Mouse (Mus musculus) liver, adult 2 months (tissue): Measurements from ENCODE around the gene Hmbs. TPM values are rescaled to one million over a fixed set of nuclear protein-coding genes. Genes with fewer than 3 reads are reported as not detected.
"Not testable (repeated sequence)": the region's sequence is repeated elsewhere in the genome, so short reads cannot be mapped to it uniquely, and the experiment has no call there.

ENCODE experiments used
- DNase-seq: peaks from one replicate; pipeline ENCODE4 v3.0.0-alpha.2; 2011; ENCODE audit warnings: low read depth, low spot score; ENCODE audit errors: extremely low read depth
- H3K27ac ChIP-seq: fragments of 200-500 bp; replicated peaks from 2 replicates; pipeline ENCODE4 v1.5.1; 2012; ENCODE audit warnings: low read depth, mild to moderate bottlenecking, control low read depth, inconsistent platforms, low read length; ENCODE audit not compliant: insufficient read depth
- H3K27me3 ChIP-seq: fragments of 200-500 bp; 2 replicates; pipeline ENCODE4 v1.6.1; 2012; ENCODE audit warnings: mild to moderate bottlenecking, moderate library complexity, low read length, inconsistent platforms; ENCODE audit not compliant: control insufficient read depth, insufficient read depth
- H3K36me3 ChIP-seq: fragments of 200-500 bp; 2 replicates; pipeline ENCODE4 v1.6.1; 2012; ENCODE audit warnings: low read length, inconsistent platforms; ENCODE audit not compliant: control insufficient read depth, insufficient read depth
- H3K4me1 ChIP-seq: fragments of 200-500 bp; 2 replicates; pipeline ENCODE4 v1.6.1; 2011; ENCODE audit warnings: low read length; ENCODE audit not compliant: control insufficient read depth, insufficient read depth
- H3K4me3 ChIP-seq: fragments of 200-500 bp; 2 replicates; pipeline ENCODE4 v1.5.1; 2011; ENCODE audit warnings: low read depth, mild to moderate bottlenecking, control low read depth, low read length, moderate library complexity; ENCODE audit not compliant: insufficient read depth
- H3K79me2 ChIP-seq: fragments of 200-500 bp; 2 replicates; pipeline ENCODE4 v1.6.1; 2012; ENCODE audit warnings: inconsistent platforms, mild to moderate bottlenecking, low read length, moderate library complexity; ENCODE audit not compliant: control insufficient read depth, insufficient read depth
- H3K9ac ChIP-seq: fragments of 200-500 bp; 2 replicates; pipeline ENCODE4 v1.6.1; 2012; ENCODE audit warnings: low read depth, mild to moderate bottlenecking, control low read depth, inconsistent platforms, low read length
- CTCF ChIP-seq: fragments of 200-500 bp; IDR thresholded peaks from 2 replicates; pipeline ENCODE4 v1.5.1; 2011; ENCODE audit warnings: low read depth, low read length, control low read depth
- POLR2A ChIP-seq: fragments of 200-500 bp; IDR thresholded peaks from 2 replicates; pipeline ENCODE4 v1.6.1; 2011; ENCODE audit warnings: low read length, control low read depth; ENCODE audit not compliant: insufficient read depth; ENCODE audit errors: extremely low read depth
- WGBS: fragments of 180-500 bp; shearing (Covaris S2); methylation state at CpG from one replicate; pipeline ENCODE4 v1.1.7; 2018; 5-methylcytosine and 5-hydroxymethylcytosine counted together
- polyA plus RNA-seq: library from polyadenylated mRNA; depleted of rRNA; stranded (reverse); fragments of >200 nt; gene quantifications from 2 replicates; pipeline ENCODE4 v1.2.3, GENCODE M21; 2012
- total RNA-seq: library from RNA; depleted of rRNA; stranded (reverse); fragments of >200 nt; gene quantifications from 2 replicates; pipeline ENCODE4 v1.2.3, GENCODE M21; 2014

Gene Hmbs
- total and polyA plus RNA-seq, 2 experiments: 58.8 to 61.3 TPM

- Histone ChIP-seq H3K27ac (peak overlapping the region; percentile 82), H3K4me3 (peak overlapping the region; percentile 78), H3K79me2 (peaks cover 8% of the 10 kb centered on the region; the same call in 1 of the 2 replicates), H3K4me1 (peaks cover 3% of the 10 kb centered on the region; the same call in 1 of the 2 replicates), H3K36me3 (peaks cover 10% of the 10 kb centered on the region; the same call in 1 of the 2 replicates), H3K27me3 (no peaks in the 10 kb centered on the region), H3K9ac (peak overlapping the region; percentile 83)
- TF ChIP-seq CTCF (no peak), POLR2A (0 out of 2 replicates have a peak, but pooled peaks have one; percentile 50)
- WGBS: under 1% methylated on average over 38 of the region's 38 CpGs
- peak; percentile 90 for DNase-seq
These were observed 17.5 kb downstream of the Hmbs start for GRCm38 (mm10) chr9:44326371-44327063.

- Histone ChIP-seq H3K36me3 (peaks cover 7% of the 10 kb centered on the region; the same call in 1 of the 2 replicates), H3K4me1 (peaks cover 4% of the 10 kb centered on the region; the same call in 1 of the 2 replicates), H3K9ac (peak within 1 kb of the TSS; percentile 83), H3K4me3 (peak within 1 kb of the TSS; percentile 78), H3K27ac (peak within 1 kb of the TSS; percentile 82), H3K79me2 (peaks cover 8% of the 10 kb centered on the region; the same call in 1 of the 2 replicates), H3K27me3 (no peaks in the 10 kb centered on the region)
- DNase-seq: peak; percentile 66
- TF ChIP-seq POLR2A (no peak), CTCF (no peak)
- 1% methylated on average over 12 of the region's 12 CpGs for WGBS
These were observed 18.2 kb downstream of the Hmbs start, which contains the start of gene Dpagt1 for GRCm38 (mm10) chr9:44325768-44326370. Dpagt1 (plus strand) TSS chr9:44326019.

- not testable (repeated sequence) for H3K36me3 ChIP-seq, H3K4me3 ChIP-seq, H3K27me3 ChIP-seq, H3K79me2 ChIP-seq, H3K9ac ChIP-seq, DNase-seq, H3K4me1 ChIP-seq
- WGBS: 73% methylated on average over 7 of the region's 8 CpGs
- peak overlapping the region; percentile 82; the same call in 1 of the 2 replicates for H3K27ac ChIP-seq
These were observed 18.8 kb downstream of the Hmbs start for GRCm38 (mm10) chr9:44325032-44325767.

DNA sequence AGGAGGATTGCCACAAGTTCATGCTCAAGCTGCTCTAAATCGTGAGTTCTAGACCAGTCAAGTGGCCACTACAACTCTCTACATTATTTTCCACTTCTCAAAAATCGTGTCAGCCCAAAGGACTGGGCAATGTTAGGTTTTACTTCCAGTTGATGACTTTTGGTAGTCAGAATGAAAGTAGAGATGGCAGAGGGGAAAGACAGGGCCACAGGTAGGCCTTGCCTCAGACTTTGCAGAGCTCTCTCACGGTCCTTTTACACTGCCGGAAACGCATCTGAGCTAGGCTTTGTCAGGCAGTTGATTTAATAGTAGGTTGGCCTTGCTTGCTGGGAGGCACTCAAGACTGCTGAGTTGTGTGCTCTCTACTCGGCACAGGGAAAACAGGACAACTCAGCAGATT, 19.9 kb downstream of the Hmbs start:
- Histone ChIP-seq H3K79me2 (peaks cover 16% of the 10 kb centered on the region), H3K4me1 (peaks cover 8% of the 10 kb centered on the region; the same call in 1 of the 2 replicates), H3K27me3 (no peaks in the 10 kb centered on the region), H3K36me3 (peaks cover 5% of the 10 kb centered on the region; the same call in 1 of the 2 replicates), H3K4me3 (no peak overlapping the region), H3K27ac (no peak overlapping the region), H3K9ac (no peak overlapping the region)
- DNase-seq: no peak
- 90% methylated on average over 6 of the region's 6 CpGs for WGBS
- TF ChIP-seq CTCF: no peak
- no peak for TF ChIP-seq POLR2A

DNA sequence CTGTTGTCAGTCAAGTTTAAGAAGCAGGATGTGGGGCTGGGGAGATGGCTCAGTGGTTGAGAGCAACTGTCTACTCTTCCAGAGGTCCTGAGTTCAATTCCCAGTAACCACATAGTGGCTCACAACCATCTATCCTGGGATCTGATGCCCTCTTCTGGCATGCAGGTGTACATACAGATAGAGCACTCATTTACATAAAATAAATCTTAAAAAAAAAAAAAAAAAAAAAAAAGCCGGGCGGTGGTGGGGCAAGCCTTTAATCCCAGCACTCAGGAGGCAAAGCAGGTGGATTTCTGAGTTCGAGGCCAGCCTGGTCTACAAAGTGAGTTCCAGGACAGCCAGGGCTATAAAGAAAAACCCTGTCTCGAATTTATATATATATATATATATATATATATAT, 20.4 kb downstream of the Hmbs start:
- DNase-seq, H3K27me3 ChIP-seq, H3K9ac ChIP-seq, H3K4me1 ChIP-seq, H3K4me3 ChIP-seq, H3K36me3 ChIP-seq, H3K27ac ChIP-seq: not testable (repeated sequence)
- WGBS: 85% methylated on average over 3 of the region's 4 CpGs
- H3K79me2 ChIP-seq: peaks cover 16% of the 10 kb centered on the region

GRCm38 (mm10) chr9:44320799-44321133, 23.3 kb downstream of the Hmbs start:
- WGBS: 11% methylated on average over 6 of the region's 6 CpGs
- no peaks in the 10 kb centered on the region for H3K27me3 ChIP-seq
- H3K4me3 ChIP-seq: 0 out of 2 replicates have a peak overlapping the region, but pooled peaks have one; percentile 13
- peak overlapping the region; percentile 51 for H3K9ac ChIP-seq
- peaks cover 18% of the 10 kb centered on the region for H3K79me2 ChIP-seq
- TF ChIP-seq CTCF (no peak), POLR2A (no peak)
- peak overlapping the region; percentile 81 for H3K27ac ChIP-seq
- peaks cover 8% of the 10 kb centered on the region; the same call in 1 of the 2 replicates for H3K36me3 ChIP-seq
- DNase-seq: peak; percentile 68
- H3K4me1 ChIP-seq: peaks cover 15% of the 10 kb centered on the region
